Mouse (Mus musculus) kidney, embryonic 15.5 days (tissue): ENCODE measurements at regions not wholly inside any gene's neighbourhood (a gene's known extent, or its start where the extent isn't known, plus 50 kb on each side); places are given as distances from the start of the nearest gene placed in this dataset.

Experiments
- ATAC-seq: fragments of 200-750 bp; cut with Nextera tagmentation; replicated peaks from 2 replicates; pipeline ENCODE4 v1.8.0; 2017; ENCODE audit warnings: moderate TSS enrichment; ENCODE audit not compliant: low FRiP score
- H3K27ac ChIP-seq: fragments of 300-500 bp; sonication (generic); 2 replicates; pipeline ENCODE4 v1.5.1; 2015; ENCODE audit warnings: mild to moderate bottlenecking, inconsistent platforms
- H3K27me3 ChIP-seq: fragments of 300-500 bp; sonication (generic); 2 replicates; pipeline ENCODE4 v1.6.1; 2015; ENCODE audit warnings: inconsistent platforms
- H3K36me3 ChIP-seq: fragments of 300-500 bp; sonication (generic); 2 replicates; pipeline ENCODE4 v1.6.1; 2015; ENCODE audit warnings: inconsistent platforms
- H3K4me1 ChIP-seq: fragments of 300-500 bp; sonication (generic); 2 replicates; pipeline ENCODE4 v1.6.1; 2015; ENCODE audit warnings: inconsistent platforms
- H3K4me2 ChIP-seq: fragments of 300-500 bp; sonication (generic); 2 replicates; pipeline ENCODE4 v1.6.1; 2015; ENCODE audit warnings: moderate library complexity, mild to moderate bottlenecking, inconsistent platforms
- H3K4me3 ChIP-seq: fragments of 300-500 bp; sonication (generic); replicated peaks from 2 replicates; pipeline ENCODE4 v1.5.1; 2015; ENCODE audit warnings: mild to moderate bottlenecking, inconsistent platforms
- H3K9ac ChIP-seq: fragments of 300-500 bp; sonication (generic); 2 replicates; pipeline ENCODE4 v1.6.1; 2015; ENCODE audit warnings: mild to moderate bottlenecking, inconsistent platforms
- H3K9me3 ChIP-seq: fragments of 300-500 bp; sonication (generic); replicated peaks from 2 replicates; pipeline ENCODE4 v1.6.1; 2016; ENCODE audit warnings: inconsistent platforms
- WGBS: fragments of 180-500 bp; shearing (Covaris S2); methylation state at CpG from one replicate; pipeline ENCODE4 v1.1.7; 2015; ENCODE audit warnings: mixed read lengths; 5-methylcytosine and 5-hydroxymethylcytosine counted together

DNA sequence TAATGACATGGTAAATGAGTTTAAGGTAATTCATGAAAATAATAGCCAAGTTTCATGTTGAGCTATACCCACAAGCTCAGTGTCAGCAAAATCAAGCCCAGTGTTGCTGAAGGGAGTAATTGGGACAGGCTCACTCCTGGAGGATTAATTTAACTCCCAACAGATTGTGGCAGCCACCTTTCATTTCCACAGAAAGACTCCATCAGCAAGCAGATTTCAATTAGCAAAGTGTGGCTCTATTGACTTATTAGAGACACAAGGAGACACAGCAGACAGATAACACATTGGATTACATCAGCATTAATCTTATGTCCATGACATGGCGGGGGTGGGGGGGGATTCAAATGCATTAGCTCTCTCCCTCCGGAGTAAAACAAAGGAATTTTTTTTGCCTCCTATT lies 534.6 kb downstream of the Gsdmc2 start:
- WGBS, result 78% methylated on average over 2 of the region's 2 CpGs
- Histone ChIP-seq H3K27ac (no peak overlapping the region), H3K9me3 (no peaks in the 10 kb centered on the region), H3K4me1 (no peaks in the 10 kb centered on the region), H3K27me3 (no peaks in the 10 kb centered on the region), H3K4me2 (no peak overlapping the region), H3K4me3 (no peak overlapping the region), H3K9ac (no peak overlapping the region), H3K36me3 (no peaks in the 10 kb centered on the region)
- ATAC-seq, result no peak

DNA sequence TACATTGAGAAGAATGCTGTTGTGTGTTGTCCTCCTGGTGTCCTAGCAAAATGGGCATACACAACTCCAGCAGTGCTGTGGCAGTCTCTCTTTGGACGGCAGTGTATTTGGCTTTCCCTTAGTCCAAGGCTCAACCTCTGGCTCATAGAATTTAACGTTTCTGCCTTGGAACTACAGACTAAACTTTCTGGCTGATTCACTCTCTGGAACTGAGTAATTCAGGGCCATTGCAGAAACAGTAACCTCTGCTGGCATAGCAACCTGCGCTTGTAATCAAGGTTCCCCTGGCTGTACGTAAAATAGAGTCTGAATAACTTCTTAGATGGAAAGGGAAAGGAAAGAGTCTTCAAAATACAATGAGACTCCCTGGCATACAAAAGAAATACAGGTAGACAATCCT lies 545.7 kb downstream of the Gsdmc2 start:
- Histone ChIP-seq H3K4me2 (no peak overlapping the region), H3K4me1 (no peaks in the 10 kb centered on the region), H3K27me3 (no peaks in the 10 kb centered on the region), H3K36me3 (no peaks in the 10 kb centered on the region), H3K9ac (no peak overlapping the region), H3K9me3 (no peaks in the 10 kb centered on the region), H3K4me3 (no peak overlapping the region), H3K27ac (no peak overlapping the region)
- ATAC-seq, result no peak
- 74% methylated on average over 4 of the region's 4 CpGs for WGBS

DNA sequence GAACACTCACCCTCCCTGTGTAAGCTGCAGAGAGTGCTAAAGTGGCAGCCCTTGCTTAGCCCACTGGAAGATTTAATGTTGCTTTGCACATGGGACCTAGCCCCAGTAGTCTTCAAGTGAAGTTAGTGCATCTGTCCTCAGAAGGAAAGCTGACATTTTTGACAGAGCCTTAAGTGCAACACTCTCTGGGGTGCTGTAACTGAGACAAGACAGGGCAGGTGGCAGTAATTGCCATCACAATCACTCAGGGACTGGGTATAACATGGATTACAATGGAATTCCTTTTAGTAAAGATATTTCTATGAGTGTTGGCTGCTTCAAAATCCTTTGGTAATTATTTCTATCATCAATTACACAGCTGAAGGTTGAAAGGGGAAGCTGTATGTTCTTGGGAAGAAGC lies 556.4 kb downstream of the Gsdmc2 start:
- no peak for ATAC-seq
- Histone ChIP-seq H3K4me2 (no peak overlapping the region), H3K36me3 (no peaks in the 10 kb centered on the region), H3K4me3 (no peak overlapping the region), H3K27ac (no peak overlapping the region), H3K27me3 (no peaks in the 10 kb centered on the region), H3K9ac (no peak overlapping the region), H3K9me3 (no peaks in the 10 kb centered on the region), H3K4me1 (no peaks in the 10 kb centered on the region)

DNA sequence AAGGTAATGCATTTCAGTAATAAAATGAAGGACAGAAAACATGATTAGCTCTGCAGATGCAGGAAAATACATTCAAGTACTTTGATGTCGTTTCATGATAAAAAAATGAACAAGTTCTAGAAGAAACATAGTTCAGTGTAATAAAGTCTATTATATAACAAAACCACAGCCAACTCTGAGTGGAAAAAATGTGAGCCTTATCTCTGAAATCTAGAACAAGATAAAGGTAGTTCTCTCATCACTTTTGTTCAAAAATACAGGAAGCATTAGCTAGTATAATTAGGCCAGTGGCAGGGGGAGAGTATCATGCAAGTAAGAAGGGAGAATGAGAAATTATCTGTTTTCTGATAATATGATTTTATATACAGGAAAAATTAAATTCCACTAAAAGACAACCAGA lies 559.0 kb downstream of the Gsdmc2 start:
- H3K36me3 ChIP-seq, result no peaks in the 10 kb centered on the region
- no peaks in the 10 kb centered on the region for H3K4me1 ChIP-seq
- ATAC-seq, result no peak
- no peak overlapping the region for H3K27ac ChIP-seq
- H3K4me2 ChIP-seq, result no peak overlapping the region
- no peaks in the 10 kb centered on the region for H3K27me3 ChIP-seq
- no peaks in the 10 kb centered on the region for H3K9me3 ChIP-seq
- WGBS, result 78% methylated on average over 1 of the region's 1 CpGs
- no peak overlapping the region for H3K9ac ChIP-seq
- no peak overlapping the region for H3K4me3 ChIP-seq

DNA sequence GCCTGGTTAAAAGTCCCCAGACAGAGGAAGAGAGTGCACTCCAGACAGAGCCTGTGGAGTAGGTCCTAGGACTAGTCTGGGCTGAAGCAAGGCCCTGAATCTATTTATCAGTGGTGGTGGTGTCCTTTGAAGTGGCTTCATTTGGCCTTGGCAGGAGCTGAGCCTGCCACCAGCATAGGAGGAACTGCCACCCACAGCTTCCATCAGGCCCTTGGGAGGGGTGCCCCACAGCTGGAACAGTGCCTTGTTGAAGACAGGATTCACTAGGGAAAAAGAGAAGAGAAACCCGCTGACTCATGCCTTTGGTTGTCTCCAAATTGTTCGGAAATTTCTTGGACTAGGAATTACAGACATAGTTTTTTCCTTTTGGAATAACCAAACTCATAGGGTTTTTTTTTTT lies 574.6 kb downstream of the Gsdmc2 start:
- Histone ChIP-seq H3K27ac (no peak overlapping the region), H3K4me2 (no peak overlapping the region), H3K36me3 (no peaks in the 10 kb centered on the region), H3K4me1 (no peaks in the 10 kb centered on the region), H3K4me3 (no peak overlapping the region), H3K27me3 (no peaks in the 10 kb centered on the region), H3K9me3 (no peaks in the 10 kb centered on the region), H3K9ac (no peak overlapping the region)
- 88% methylated on average over 2 of the region's 2 CpGs for WGBS
- no peak for ATAC-seq

DNA sequence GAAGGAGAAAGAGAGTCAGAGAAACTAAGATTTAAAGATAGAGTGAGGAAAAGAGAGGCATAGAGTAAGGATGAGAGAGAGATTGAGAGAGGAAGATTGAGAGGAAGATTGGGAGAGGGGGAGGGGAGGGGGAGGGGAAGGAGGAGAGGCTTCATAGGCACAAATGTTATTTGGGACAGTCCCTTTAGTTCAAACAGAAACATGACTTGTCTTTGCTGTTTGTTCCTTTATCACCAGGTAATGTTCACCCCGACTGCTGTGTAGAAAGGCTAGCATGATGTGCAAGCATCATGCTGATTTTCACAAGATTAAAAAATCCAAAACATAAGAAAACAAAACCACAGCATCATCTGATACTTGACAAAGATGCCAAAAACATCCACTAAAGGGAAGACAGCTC lies 579.1 kb downstream of the Gsdmc2 start:
- WGBS, result 89% methylated on average over 1 of the region's 1 CpGs

DNA sequence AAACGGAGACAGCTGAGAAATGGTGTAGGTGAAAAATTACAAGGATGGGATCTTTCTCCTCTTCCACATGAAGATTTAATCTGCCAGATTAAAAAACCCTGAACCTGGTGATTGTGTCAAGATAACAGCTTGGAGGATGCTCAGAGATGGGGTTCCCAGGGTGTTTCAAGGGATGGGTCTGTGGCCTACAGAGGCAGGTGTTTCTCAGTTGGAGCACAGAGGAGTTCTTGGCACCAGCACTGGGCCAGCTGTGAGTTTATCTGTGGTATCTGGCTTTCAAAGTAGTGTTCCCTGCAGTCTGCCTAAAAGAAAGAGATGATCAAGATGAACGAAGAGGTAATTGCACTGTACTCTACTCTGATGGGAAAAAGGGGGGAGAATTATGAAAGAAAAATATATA lies 589.2 kb downstream of the Gsdmc2 start:
- Histone ChIP-seq H3K4me3 (no peak overlapping the region), H3K4me2 (no peak overlapping the region), H3K4me1 (no peaks in the 10 kb centered on the region), H3K36me3 (no peaks in the 10 kb centered on the region), H3K27me3 (no peaks in the 10 kb centered on the region), H3K27ac (no peak overlapping the region), H3K9ac (no peak overlapping the region), H3K9me3 (no peaks in the 10 kb centered on the region)
- WGBS, result 70% methylated on average over 2 of the region's 2 CpGs
- ATAC-seq, result no peak

More for the DNA sequence above, 579.1 kb downstream of the Gsdmc2 start:
- no peaks in the 10 kb centered on the region for H3K4me1 ChIP-seq
- no peaks in the 10 kb centered on the region for H3K36me3 ChIP-seq
- ATAC-seq, result no peak
- H3K9ac ChIP-seq, result no peak overlapping the region
- H3K27ac ChIP-seq, result no peak overlapping the region
- H3K4me3 ChIP-seq, result no peak overlapping the region
- no peaks in the 10 kb centered on the region for H3K9me3 ChIP-seq
- no peaks in the 10 kb centered on the region for H3K27me3 ChIP-seq
- H3K4me2 ChIP-seq, result no peak overlapping the region

DNA sequence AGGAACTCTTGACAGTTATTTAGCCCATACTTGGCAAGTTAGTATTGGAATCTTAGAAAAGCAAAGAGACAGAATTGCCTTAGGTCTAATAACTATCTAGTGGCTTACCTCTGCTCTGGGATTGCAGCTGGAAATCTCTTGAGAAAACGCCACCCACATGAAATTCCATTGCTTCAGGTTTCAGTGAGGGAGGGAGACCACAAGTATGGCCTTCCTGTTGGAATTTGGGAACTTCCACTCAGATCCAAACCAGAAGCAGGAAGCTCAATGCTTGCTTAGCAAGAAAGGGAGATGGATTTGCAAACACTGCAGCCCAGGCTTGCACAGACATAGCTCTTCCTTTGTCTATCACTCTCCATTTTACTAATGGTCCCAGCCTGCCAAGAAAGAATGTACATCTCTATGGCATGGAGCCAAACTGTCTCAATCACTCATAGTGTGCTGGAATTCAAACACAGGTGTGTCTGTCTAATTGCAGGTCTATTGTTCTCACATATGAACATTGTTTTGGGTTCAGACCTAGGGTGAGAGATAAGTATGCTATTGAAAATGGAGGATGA lies 592.1 kb downstream of the Gsdmc2 start:
- Histone ChIP-seq H3K9ac (no peak overlapping the region), H3K4me1 (no peaks in the 10 kb centered on the region), H3K36me3 (no peaks in the 10 kb centered on the region), H3K27ac (no peak overlapping the region), H3K9me3 (no peaks in the 10 kb centered on the region), H3K4me3 (no peak overlapping the region), H3K4me2 (no peak overlapping the region), H3K27me3 (no peaks in the 10 kb centered on the region)
- WGBS, result 72% methylated on average over 1 of the region's 1 CpGs
- ATAC-seq, result no peak

DNA sequence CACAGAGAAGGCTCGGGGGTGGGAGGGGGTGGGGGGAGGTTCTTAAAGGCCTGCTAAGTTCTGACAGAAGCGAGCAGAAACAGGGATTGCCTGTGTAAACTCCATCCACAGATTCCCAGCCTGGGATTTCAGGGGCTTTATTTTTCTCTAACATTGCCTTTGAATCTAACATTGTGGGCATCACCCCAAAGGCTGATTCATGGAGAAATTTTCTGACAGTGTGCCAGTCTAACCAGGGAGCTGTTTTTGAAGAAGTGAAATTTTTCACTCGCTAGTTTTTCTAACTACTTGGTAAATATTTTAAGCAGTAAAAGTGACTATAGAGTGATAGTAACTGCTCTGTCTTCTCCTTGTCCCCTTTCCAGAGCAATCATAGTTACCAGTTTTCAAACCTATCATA lies 606.4 kb downstream of the Gsdmc2 start:
- 64% methylated on average over 3 of the region's 3 CpGs for WGBS
- Histone ChIP-seq H3K9ac (no peak overlapping the region), H3K9me3 (no peaks in the 10 kb centered on the region), H3K4me2 (no peak overlapping the region), H3K4me1 (no peaks in the 10 kb centered on the region), H3K27ac (no peak overlapping the region), H3K36me3 (no peaks in the 10 kb centered on the region), H3K27me3 (no peaks in the 10 kb centered on the region), H3K4me3 (no peak overlapping the region)
- no peak for ATAC-seq

DNA sequence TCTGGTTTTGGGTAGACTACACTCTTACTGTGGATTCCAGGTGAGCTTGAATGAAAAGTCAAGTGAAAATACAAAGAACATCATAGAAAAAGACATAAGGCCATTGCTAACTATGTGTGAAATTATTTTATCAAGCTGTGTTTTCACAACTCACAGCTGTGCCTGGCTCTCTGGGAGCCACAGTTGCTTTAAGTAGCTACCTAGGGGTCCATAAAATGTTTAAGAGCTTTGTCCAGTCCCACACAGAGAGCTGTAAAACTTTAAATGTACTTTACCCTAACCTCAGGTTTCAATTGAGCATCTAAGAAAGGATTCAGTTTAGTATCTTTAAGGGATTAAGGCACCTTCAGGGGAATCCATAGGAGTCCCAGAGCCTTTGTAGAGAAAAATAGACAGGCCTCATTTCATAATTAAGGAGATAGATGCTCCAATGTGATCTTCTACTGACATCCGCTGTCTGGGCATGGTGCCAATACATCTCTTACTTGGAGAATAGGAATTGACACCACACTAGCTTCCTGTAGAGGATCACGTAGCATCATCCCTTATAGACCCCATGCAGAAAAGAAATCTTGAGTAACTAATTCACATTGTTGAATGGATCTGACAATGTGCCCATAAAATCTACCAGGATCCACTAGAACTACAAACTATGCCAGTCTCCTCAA lies 626.5 kb downstream of the Gsdmc2 start:
- Histone ChIP-seq H3K4me2 (no peak overlapping the region), H3K27me3 (no peaks in the 10 kb centered on the region), H3K9ac (no peak overlapping the region), H3K4me1 (no peaks in the 10 kb centered on the region), H3K4me3 (no peak overlapping the region), H3K36me3 (no peaks in the 10 kb centered on the region), H3K9me3 (no peaks in the 10 kb centered on the region), H3K27ac (no peak overlapping the region)
- no peak for ATAC-seq
- WGBS, result 71% methylated on average over 2 of the region's 2 CpGs

DNA sequence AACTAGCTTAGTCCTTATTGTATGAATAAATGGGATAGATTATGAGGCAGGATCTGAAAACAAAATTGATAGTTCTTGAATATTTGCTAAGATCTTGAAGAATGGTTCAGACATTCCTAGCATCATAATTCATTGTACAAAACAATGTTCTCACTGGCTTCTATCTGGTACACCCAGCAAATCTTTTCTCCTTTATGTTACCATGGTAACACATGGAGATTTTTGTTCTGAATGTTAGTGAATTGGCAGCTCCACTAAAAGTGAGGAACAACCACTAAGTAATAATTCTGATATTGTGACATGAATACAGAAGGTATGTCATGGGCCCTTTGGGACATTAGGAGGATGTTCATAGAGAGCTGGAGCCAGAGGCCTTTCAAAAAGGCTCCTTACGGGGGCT lies 639.8 kb downstream of the Gsdmc2 start:
- WGBS, result 85% methylated on average over 1 of the region's 1 CpGs
- H3K4me2 ChIP-seq, result no peak overlapping the region
- H3K9ac ChIP-seq, result no peak overlapping the region
- H3K9me3 ChIP-seq, result no peaks in the 10 kb centered on the region
- no peaks in the 10 kb centered on the region for H3K4me1 ChIP-seq
- ATAC-seq, result no peak
- no peaks in the 10 kb centered on the region for H3K27me3 ChIP-seq
- H3K4me3 ChIP-seq, result no peak overlapping the region
- no peak overlapping the region for H3K27ac ChIP-seq
- H3K36me3 ChIP-seq, result no peaks in the 10 kb centered on the region

DNA sequence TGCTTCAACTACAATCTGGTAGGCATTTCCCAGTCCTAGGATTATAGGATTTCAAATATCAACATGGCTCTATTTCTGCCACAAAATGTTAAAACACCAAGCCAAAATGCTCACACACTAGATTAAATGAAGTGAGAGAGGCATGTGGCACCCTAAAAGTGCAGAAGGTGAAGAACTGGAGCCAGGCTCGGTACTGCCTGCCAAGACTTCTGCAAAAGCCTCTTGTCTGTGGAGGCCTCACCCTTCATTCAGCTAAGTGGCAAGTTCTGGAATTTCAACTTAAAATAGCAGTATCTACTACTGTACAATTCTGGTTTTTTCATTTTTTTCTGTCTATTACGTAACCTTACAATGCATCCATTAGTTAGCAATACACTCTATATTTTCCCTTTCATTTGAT lies 649.9 kb downstream of the Gsdmc2 start:
- ATAC-seq, result no peak
- Histone ChIP-seq H3K27ac (peak overlapping the region; percentile 45; the same call in 1 of the 2 replicates), H3K9ac (no peak overlapping the region), H3K4me2 (no peak overlapping the region), H3K27me3 (no peaks in the 10 kb centered on the region), H3K4me3 (no peak overlapping the region), H3K36me3 (no peaks in the 10 kb centered on the region), H3K9me3 (no peaks in the 10 kb centered on the region), H3K4me1 (peaks cover 18% of the 10 kb centered on the region)
- WGBS, result 89% methylated on average over 2 of the region's 2 CpGs

DNA sequence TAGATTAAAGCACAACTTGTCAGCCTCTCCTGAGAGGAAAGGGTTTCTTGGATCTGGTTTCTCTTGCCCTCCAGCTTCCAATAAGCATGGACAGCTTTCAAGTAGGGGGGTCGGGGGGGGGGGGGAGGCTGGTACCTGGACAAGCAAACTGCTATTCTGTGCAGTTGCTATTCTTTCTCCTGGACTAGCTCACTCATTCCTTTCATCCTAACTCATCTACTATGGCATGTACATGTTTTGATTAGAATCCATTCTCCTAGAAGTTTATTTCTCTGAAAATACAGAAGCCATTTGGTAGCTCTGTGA lies 650.5 kb downstream of the Gsdmc2 start:
- H3K9me3 ChIP-seq, result no peaks in the 10 kb centered on the region
- H3K4me2 ChIP-seq, result no peak overlapping the region
- H3K9ac ChIP-seq, result no peak overlapping the region
- H3K4me3 ChIP-seq, result no peak overlapping the region
- H3K4me1 ChIP-seq, result peaks cover 22% of the 10 kb centered on the region
- no peaks in the 10 kb centered on the region for H3K27me3 ChIP-seq
- WGBS, result 18% methylated on average over 1 of the region's 1 CpGs
- peak overlapping the region; percentile 45; the same call in 1 of the 2 replicates for H3K27ac ChIP-seq
- no peak; the same call in 1 of the 2 replicates for ATAC-seq
- H3K36me3 ChIP-seq, result no peaks in the 10 kb centered on the region
